Mouse (Mus musculus): ENCODE measurements around the gene Zcchc17.

GRCm38 (mm10) chr4:130292271-130292670 lies 67.5 kb downstream of the Zcchc17 start:
- no peak for TF ChIP-seq POLR2A (IDR thresholded peaks at IDR 0.05; ENCODE audit: control insufficient read depth, extremely low read depth, insufficient read depth, low read length, poor library complexity)
- TF ChIP-seq CTCF (IDR thresholded peaks at IDR 0.05; ENCODE audit: borderline replicate concordance, control insufficient read depth, extremely low read depth, insufficient read depth, low read length, poor library complexity) = peak; percentile 69; the same call in 1 of the 2 replicates
